Mouse (Mus musculus): Measurements from ENCODE around the gene Fam92a. TPM values are rescaled to one million over a fixed set of nuclear protein-coding genes. Genes with fewer than 3 reads are reported as not detected.
"Not testable (repeated sequence)": the region's sequence is repeated elsewhere in the genome, so short reads cannot be mapped to it uniquely, and the experiment has no call there.

Gene Fam92a
- total RNA-seq (2015; ENCODE audit: low replicate concordance) (4.4 and 26.5 TPM in 2 replicates), total RNA-seq (2017; ENCODE audit: low replicate concordance) (4.3 and 8.2 TPM in 2 replicates)

DNA sequence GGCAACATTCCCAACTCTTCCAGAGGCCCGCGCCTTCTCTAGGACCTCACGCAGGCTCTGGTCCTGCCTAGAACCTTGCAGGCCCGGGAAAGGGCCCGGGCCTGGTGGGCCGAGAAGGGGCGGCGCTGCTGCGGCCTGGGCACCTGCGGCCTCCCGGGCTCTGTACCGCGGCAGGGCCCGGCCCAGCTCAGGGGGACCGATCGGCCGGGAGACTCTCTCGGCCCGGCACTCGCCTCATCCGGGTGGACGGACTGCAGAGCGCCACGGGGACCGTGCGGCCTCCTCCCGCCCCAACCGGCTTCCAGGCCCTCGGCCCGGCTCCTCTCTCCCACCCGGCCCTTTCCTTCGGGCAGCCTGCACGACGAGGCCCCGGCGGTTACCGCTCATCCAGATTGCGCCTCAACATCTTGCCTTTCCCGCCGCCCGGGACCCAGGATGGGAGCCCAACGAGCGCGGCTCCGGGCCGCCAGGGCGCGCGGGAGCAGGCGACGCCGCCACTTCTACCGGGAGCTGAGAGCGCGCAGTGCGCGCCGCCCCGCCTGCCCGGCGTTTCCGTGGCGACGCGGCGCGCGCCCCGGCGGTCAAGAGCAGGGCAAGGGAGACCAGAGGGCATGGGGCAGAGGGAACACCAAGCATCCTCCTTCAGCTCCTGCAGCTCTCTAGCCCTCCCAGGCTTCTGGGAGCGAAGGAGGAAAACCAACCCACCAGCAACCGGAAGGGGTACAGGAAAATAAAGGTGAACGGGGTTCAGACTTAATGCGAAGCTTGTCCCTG is at the start of gene Fam92a:
Gene Fam92a, minus strand, starts transcription at position 698 of the 774 bp plus-strand sequence.
- no peak for ATAC-seq (replicated peaks; ENCODE audit: low FRiP score, poor library complexity, severe bottlenecking)

DNA sequence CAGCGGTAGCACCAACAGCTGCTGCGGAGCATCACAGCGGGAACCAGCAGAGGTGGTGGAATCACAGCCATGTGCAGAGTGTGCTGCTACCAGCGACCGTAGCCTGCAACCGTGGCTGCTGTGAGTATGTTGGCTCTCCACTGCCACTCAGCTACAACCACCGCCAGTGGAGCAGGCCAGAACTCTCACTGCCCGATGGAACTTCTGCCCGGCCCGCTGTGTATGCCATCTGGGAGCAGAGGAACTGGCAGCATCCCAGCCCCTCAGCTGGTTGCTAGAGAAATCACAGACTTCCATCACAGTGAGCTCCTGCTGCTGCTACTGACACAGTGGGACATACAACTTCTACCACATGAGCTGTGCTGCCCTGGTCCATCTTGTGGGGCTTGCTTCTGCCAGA is 7.2 kb upstream of the Fam92a start:
- ATAC-seq (replicated peaks; ENCODE audit: low FRiP score, poor library complexity, severe bottlenecking) = no peak

DNA sequence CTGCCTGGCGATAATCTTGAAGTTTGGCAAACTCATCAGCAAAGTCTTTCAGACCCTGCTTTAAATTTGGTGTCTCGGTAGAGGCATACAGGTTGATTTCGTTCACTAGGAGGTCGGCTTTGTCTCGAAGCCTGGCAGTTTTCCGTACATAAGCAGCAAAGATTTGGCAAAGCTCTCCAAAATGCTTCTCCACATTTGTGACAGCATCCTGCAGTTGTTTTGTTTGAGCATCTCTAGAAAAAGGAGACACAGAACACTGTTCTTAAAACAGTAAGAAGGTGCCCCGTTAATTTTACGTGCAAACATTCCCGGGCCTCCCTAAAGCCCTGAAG is 863 bp downstream of the Fam92a start:
- ATAC-seq (replicated peaks; ENCODE audit: low FRiP score, poor library complexity, severe bottlenecking) = no peak

DNA sequence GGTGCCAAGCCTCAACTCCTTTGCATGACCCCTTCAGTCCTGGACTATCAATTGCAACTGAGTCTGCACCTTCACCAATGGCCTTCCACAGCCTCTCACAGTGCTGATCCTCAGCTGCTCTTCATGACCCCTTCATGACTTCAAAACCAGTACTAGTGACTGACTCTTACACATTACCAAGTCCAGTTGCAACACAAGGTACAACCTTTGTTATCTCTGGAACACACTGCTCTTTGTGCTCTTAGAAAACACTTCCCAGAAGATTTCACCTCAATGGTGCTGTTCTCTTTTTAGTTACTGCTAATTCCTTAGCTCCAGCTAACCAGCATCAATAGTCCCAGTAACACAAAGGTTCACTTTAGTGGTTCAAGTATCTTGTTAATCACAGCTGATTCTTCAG is 24.2 kb downstream of the Fam92a start:
- ATAC-seq (replicated peaks; ENCODE audit: low FRiP score, poor library complexity, severe bottlenecking) = no peak

DNA sequence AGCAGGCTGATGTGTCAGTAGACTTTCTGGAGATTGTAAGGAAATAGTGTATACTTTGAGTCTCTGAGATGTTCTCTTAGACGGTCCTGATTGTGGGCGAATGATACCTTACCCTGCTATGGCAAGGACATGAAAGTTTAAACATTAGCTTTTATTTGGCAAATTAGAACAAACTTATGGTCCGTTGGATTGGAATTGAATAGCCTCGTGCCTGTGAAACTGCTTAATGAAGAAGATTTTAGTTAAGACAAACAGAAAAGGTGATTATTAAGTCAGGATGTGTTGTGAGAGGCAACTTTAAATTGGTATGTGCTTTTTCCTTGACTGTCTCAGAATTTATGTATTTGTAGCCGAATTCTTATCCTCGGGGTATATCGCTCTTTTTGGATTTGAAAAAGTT is 30.3 kb downstream of the Fam92a start:
- not testable (repeated sequence) for ATAC-seq (replicated peaks; ENCODE audit: low FRiP score, poor library complexity, severe bottlenecking)

DNA sequence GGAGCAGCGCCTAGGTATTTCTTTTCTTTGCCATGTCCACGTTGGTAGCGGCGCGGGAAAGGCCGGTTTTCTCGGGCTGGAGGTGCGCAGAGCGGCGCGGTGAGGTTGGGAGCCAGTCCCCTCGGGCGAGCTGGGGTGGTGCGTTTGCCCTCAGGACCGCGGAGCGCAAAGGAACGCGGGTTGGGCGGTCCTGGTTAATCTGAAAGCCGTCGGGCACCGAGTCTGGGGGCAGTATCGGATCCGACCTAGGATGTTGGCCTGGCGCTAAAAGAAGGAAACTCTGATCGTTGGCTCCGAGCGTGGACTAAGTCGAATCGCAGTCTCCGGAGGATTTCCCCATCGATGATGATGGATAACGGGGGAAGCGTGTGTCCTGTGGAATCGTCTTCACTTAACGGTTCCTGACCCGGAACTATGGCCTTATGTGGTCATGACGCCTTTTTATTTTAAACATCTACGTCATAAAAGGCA is 31.2 kb downstream of the Fam92a start:
- peak; percentile 92 for ATAC-seq (replicated peaks; ENCODE audit: low FRiP score, poor library complexity, severe bottlenecking)

DNA sequence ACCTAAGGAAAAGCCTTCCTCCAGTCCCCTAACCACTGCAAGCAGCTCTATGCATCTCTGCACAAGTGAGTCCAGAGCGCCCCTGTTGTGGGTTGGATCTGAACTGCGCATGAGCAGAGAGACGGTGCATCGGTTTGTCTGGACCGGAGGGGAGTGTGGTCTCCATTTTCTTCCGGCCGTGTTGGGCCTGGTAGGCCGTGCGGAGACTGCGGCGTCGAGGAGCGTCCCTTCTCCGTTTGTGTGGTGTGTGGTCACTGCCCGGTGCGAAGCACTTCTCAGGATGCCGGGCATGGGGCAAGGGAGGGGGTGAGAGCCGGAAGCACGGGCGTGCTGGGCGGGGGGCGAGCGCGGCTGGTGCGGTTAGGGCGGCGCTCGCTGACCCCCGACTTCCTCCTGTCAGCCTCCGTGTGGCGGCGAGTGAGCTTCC is 31.7 kb downstream of the Fam92a start, which contains the start of gene Rbm12b1:
Gene Rbm12b1, plus strand, starts transcription at position 124 of the 427 bp plus-strand sequence.
- peak; percentile 82 for ATAC-seq (replicated peaks; ENCODE audit: low FRiP score, poor library complexity, severe bottlenecking)

Other genes with a start within 250 kb of the Fam92a start
- gene Gm10604, start 190.8 kb downstream of the Fam92a start, total RNA-seq (2015; ENCODE audit: low replicate concordance) = not detected in 2 replicates
- gene Gm10604, start 190.8 kb downstream of the Fam92a start, total RNA-seq (2017; ENCODE audit: low replicate concordance) = not detected in 2 replicates
- gene Rbm12b2, start 82.6 kb downstream of the Fam92a start, total RNA-seq (2015; ENCODE audit: low replicate concordance) = 5.8 and 9.0 TPM in 2 replicates
- 8.4 and 13.9 TPM in 2 replicates for gene Rbm12b2, start 82.6 kb downstream of the Fam92a start, total RNA-seq (2017; ENCODE audit: low replicate concordance)
- 0.77 TPM in 1 of 2 replicates, not detected in the other for gene Rbm12b1, start 31.8 kb downstream of the Fam92a start, total RNA-seq (2015; ENCODE audit: low replicate concordance)
- 2.0 TPM in 1 of 2 replicates, not detected in the other for gene Rbm12b1, start 31.8 kb downstream of the Fam92a start, total RNA-seq (2017; ENCODE audit: low replicate concordance)

Measured in erythroblast, adult 5-6 weeks (primary cell).